Mouse (Mus musculus) G1E (cell line): Measurements from ENCODE around the gene Zfp28. TPM values are rescaled to one million over a fixed set of nuclear protein-coding genes. Genes with fewer than 3 reads are reported as not detected.

Experiments used
- ATAC-seq: 2 replicates; pipeline ENCODE4 v1.8.0; 2016; ENCODE audit warnings: mild to moderate bottlenecking; ENCODE audit not compliant: insufficient number of reproducible peaks, poor library complexity, low FRiP score, severe bottlenecking; ENCODE audit errors: extremely low read depth
- DNase-seq: peaks from one replicate; pipeline ENCODE4 v3.0.0; 2012; ENCODE audit warnings: low spot score
- H3K27me3 ChIP-seq: 2 replicates; pipeline ENCODE4 v1.6.1; 2012; ENCODE audit warnings: mild to moderate bottlenecking, low read length, inconsistent platforms; ENCODE audit not compliant: insufficient read depth
- H3K36me3 ChIP-seq: replicated peaks from 2 replicates; pipeline ENCODE3; 2012; ENCODE audit warnings: mild to moderate bottlenecking, inconsistent platforms
- H3K4me1 ChIP-seq: 2 replicates; pipeline ENCODE4 v1.6.1; 2012; ENCODE audit warnings: low read depth, low read length, inconsistent platforms, mixed read lengths; ENCODE audit not compliant: insufficient read depth
- H3K4me3 ChIP-seq: 2 replicates; pipeline ENCODE4 v1.5.1; 2012; ENCODE audit warnings: low read depth, mild to moderate bottlenecking, inconsistent platforms, low read length, moderate library complexity, mixed read lengths
- H3K9me3 ChIP-seq: replicated peaks from 2 replicates; pipeline ENCODE4 v1.6.1; 2012; ENCODE audit warnings: inconsistent platforms
- CTCF ChIP-seq: IDR thresholded peaks from 2 replicates; pipeline ENCODE4 v1.5.1; 2012; ENCODE audit warnings: low read depth, low read length, inconsistent platforms, mixed read lengths
- GATA1 ChIP-seq: IDR thresholded peaks from 2 replicates; pipeline ENCODE4 v1.6.1; 2012; ENCODE audit warnings: borderline replicate concordance, low read length, inconsistent platforms, mixed read lengths
- GATA2 ChIP-seq: IDR thresholded peaks from 2 replicates; pipeline ENCODE4 v1.6.1; 2012; ENCODE audit warnings: low read depth, low read length, inconsistent platforms, borderline replicate concordance
- POLR2AphosphoS5 ChIP-seq: IDR thresholded peaks from 2 replicates; pipeline ENCODE4 v1.6.1; 2012; ENCODE audit warnings: low read depth, low read length, inconsistent platforms; ENCODE audit not compliant: insufficient replicate concordance
- TAL1 ChIP-seq: conservative IDR thresholded peaks from 2 replicates; pipeline ENCODE4 v1.6.1; 2012; ENCODE audit warnings: low read depth, low read length, inconsistent platforms, mixed read lengths
- polyA plus RNA-seq: library from polyadenylated mRNA; stranded (reverse); fragments of >175 nt; gene quantifications from 2 replicates; pipeline ENCODE4 v1.2.3, GENCODE M21; 2012
- total RNA-seq, 2 experiments: library from RNA; stranded (forward) in 1 of 2; stranded (reverse) in 1 of 2; fragments of 200-1000 nt in 1 of 2; fragments of >200 nt in 1 of 2; fragmentation: Nextera tagmentation in 1 of 2; gene quantifications; 2 replicates each; pipeline ENCODE4 v1.2.3; 2014 to 2017

Zfp28 gene
- total and polyA plus RNA-seq, 3 experiments, result 0.46 to 2.1 (median 1.8) TPM

DNA sequence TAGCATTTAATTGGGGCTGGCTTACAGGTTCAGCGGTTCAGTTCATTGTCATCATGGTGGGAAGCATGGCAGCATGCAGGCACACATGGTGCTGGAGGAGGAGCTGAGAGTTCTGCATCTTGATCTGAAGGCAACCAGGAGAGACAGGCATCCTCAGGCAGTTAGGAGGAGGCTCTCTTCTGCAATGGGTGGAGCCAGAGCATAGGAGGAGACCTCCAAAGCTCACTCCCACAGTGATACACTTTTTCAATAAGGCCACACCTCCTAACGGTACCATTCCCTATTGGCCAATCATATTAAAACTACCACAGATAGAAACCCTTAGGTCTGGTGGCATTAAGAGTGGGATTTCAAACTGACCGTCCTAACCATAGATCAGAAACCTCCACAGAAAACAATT, 13.6 kb upstream of the Zfp28 start:
- TF ChIP-seq TAL1 (no peak), GATA2 (no peak), POLR2AphosphoS5 (no peak), CTCF (no peak), GATA1 (no peak)
- no peak for ATAC-seq
- DNase-seq, result no peak
- Histone ChIP-seq H3K27me3 (no peaks in the 10 kb centered on the region), H3K4me1 (peaks cover 15% of the 10 kb centered on the region), H3K4me3 (no peak overlapping the region), H3K36me3 (peaks cover 5% of the 10 kb centered on the region), H3K9me3 (no peaks in the 10 kb centered on the region)

DNA sequence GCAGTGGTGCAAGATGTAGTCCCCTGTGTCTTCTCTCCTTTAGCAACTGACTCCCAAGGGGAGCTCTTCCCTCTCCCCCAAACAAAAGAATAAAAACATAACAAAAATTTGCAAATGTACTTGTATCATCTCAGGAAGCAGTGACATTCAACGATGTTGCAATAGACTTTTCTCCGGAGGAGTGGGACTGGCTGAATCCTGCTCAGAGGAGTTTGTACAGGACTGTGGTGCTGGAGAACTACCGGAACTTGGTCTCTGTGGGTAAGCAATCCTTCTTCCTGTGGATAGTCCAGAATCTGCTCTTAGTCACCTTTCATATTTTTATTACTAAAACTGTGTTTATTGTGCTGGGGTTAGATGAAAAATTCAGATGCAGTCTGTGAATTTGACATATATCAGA, 10.1 kb upstream of the Zfp28 start:
- Histone ChIP-seq H3K9me3 (no peaks in the 10 kb centered on the region), H3K4me3 (no peak overlapping the region), H3K4me1 (no peaks in the 10 kb centered on the region), H3K27me3 (no peaks in the 10 kb centered on the region), H3K36me3 (peaks cover 11% of the 10 kb centered on the region)
- TF ChIP-seq GATA2 (no peak), GATA1 (no peak), CTCF (no peak), POLR2AphosphoS5 (no peak), TAL1 (no peak)
- DNase-seq, result no peak
- ATAC-seq, result no peak

DNA sequence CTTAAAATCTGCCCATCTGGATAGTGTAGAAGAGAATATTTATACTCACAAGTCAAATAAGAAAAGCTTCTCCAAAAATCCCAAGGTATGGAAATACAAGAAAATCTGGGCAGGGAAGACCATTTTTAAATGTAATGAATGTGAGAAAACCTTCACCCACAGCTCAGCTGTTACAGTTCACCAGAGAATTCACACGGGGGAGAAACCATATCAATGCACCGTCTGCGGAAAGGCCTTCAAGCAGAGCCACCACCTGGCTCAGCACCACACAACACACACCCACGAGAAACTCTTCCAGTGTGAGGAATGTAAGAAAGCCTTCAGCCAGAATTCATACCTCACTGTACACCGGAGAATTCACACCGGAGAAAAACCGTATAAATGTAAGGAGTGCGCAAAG, 4.7 kb upstream of the Zfp28 start:
- TF ChIP-seq POLR2AphosphoS5, result no peak
- TF ChIP-seq TAL1, result no peak
- TF ChIP-seq GATA1, result no peak
- no peak for TF ChIP-seq CTCF
- TF ChIP-seq GATA2, result no peak
- H3K9me3 ChIP-seq, result no peaks in the 10 kb centered on the region
- no peak for ATAC-seq

GRCm38 (mm10) chr7:6381431-6381830, 1.7 kb upstream of the Zfp28 start:
- Histone ChIP-seq H3K4me3 (no peak overlapping the region), H3K9me3 (no peaks in the 10 kb centered on the region), H3K4me1 (peaks cover 21% of the 10 kb centered on the region), H3K27me3 (no peaks in the 10 kb centered on the region), H3K36me3 (peaks cover 11% of the 10 kb centered on the region)
- DNase-seq, result no peak
- no peak for TF ChIP-seq GATA1
- TF ChIP-seq GATA2, result no peak
- TF ChIP-seq TAL1, result no peak
- no peak for TF ChIP-seq POLR2AphosphoS5
- TF ChIP-seq CTCF, result no peak
- ATAC-seq, result no peak

More for the DNA sequence above, 4.7 kb upstream of the Zfp28 start:
- Histone ChIP-seq H3K4me1 (peaks cover 15% of the 10 kb centered on the region), H3K36me3 (peaks cover 15% of the 10 kb centered on the region), H3K27me3 (no peaks in the 10 kb centered on the region), H3K4me3 (no peak overlapping the region)
- DNase-seq, result no peak

DNA sequence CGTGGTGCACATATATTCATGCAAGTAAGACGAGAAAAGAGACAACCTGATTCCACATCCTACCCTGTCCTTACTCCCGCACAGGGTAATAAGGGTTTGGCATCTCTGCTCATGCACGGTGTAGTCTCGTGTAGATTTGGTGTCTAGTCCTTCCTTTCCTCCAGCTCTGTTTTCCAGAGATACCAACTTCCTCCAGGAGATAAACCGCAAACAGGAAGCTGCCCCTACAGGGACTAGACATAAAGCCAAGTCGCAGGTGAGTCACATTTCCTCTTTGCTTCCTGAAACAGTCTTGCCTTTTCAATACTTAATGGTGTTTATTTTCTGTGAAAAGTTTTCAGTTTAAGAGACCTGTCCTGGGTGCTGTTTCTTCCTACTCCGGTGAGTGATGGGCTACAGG, 916 bp downstream of the Zfp28 start:
- H3K4me1 ChIP-seq, result peaks cover 21% of the 10 kb centered on the region
- peaks cover 7% of the 10 kb centered on the region for H3K36me3 ChIP-seq
- H3K27me3 ChIP-seq, result no peaks in the 10 kb centered on the region
- no peak for TF ChIP-seq GATA1
- TF ChIP-seq TAL1, result no peak
- no peak for TF ChIP-seq CTCF
- TF ChIP-seq POLR2AphosphoS5, result no peak
- TF ChIP-seq GATA2, result no peak
- H3K4me3 ChIP-seq, result no peak overlapping the region
- DNase-seq (no peak), ATAC-seq (no peak)
- no peaks in the 10 kb centered on the region for H3K9me3 ChIP-seq

DNA sequence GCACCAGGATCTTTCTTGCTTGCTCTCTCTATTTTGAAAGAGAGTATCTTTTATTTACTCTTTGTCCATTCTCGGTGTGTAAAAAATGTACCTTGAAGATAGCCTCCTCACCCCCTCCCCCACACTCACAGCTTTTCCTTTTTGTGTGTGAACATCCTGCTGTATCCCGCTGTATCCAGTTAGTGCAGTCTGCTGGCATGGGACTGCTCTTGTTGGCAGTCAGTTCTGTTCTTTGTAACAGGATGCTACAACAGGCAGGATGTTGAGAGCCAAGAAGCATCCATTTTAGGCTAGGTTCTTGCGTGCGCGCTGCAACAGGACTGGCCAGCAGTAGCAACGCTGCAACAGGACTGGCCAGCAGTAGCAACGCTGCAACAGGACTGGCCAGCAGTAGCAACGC, 3.9 kb downstream of the Zfp28 start:
- peaks cover 18% of the 10 kb centered on the region for H3K36me3 ChIP-seq
- H3K4me1 ChIP-seq, result peaks cover 19% of the 10 kb centered on the region
- H3K9me3 ChIP-seq, result no peaks in the 10 kb centered on the region
- H3K27me3 ChIP-seq, result no peaks in the 10 kb centered on the region
- H3K4me3 ChIP-seq, result no peak overlapping the region
- TF ChIP-seq CTCF (no peak), POLR2AphosphoS5 (no peak), GATA1 (no peak), GATA2 (no peak), TAL1 (no peak)
- ATAC-seq (no peak), DNase-seq (no peak)

GRCm38 (mm10) chr7:6388971-6389370, 5.9 kb downstream of the Zfp28 start:
- DNase-seq (no peak), ATAC-seq (no peak)
- peaks cover 24% of the 10 kb centered on the region for H3K36me3 ChIP-seq
- H3K27me3 ChIP-seq, result no peaks in the 10 kb centered on the region
- H3K4me3 ChIP-seq, result no peak overlapping the region
- TF ChIP-seq GATA2 (no peak), GATA1 (no peak), TAL1 (no peak), POLR2AphosphoS5 (no peak), CTCF (no peak)
- H3K9me3 ChIP-seq, result no peaks in the 10 kb centered on the region
- peaks cover 1% of the 10 kb centered on the region for H3K4me1 ChIP-seq

DNA sequence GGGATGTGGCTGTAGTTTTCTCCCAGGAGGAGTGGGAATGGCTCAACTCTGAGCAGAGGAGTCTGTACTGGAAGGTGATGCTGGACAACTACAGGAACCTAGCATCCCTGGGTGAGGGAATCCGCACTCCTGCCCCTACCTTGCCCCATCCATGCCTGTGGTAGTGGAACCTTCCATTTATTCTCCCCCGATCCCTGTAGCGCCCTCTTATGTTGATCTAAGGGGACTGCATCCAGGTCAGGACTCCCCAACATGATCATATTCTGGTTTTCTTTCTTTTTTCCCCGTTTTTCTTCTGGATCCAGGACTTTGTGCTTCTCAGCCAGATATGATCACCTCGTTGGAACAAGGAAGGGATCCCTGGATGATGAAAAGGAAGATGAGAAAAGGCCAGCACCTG, 6.4 kb downstream of the Zfp28 start:
- peaks cover under 1% of the 10 kb centered on the region; the same call in 1 of the 2 replicates for H3K9me3 ChIP-seq
- no peak for TF ChIP-seq GATA2
- TF ChIP-seq POLR2AphosphoS5, result no peak
- no peak for TF ChIP-seq GATA1
- no peak for TF ChIP-seq CTCF
- no peak for TF ChIP-seq TAL1
- no peaks in the 10 kb centered on the region for H3K27me3 ChIP-seq
- DNase-seq (no peak), ATAC-seq (no peak)
- H3K4me1 ChIP-seq, result no peaks in the 10 kb centered on the region
- H3K4me3 ChIP-seq, result no peak overlapping the region
- peaks cover 24% of the 10 kb centered on the region for H3K36me3 ChIP-seq
